Mouse (Mus musculus) left cerebral cortex, postnatal 10 days (tissue): ENCODE results near the gene Gc. TPM values are rescaled to one million over a fixed set of nuclear protein-coding genes. Genes with fewer than 3 reads are reported as not detected.

Experiments used
- DNase-seq, 2 experiments: peaks; one replicate each; pipeline ENCODE4 v3.0.0; 2021 to 2022; ENCODE audit warnings: low spot score in 2 of 2, mixed read lengths in 1 of 2; ENCODE audit errors: extremely low spot score in 1 of 2
- intact Hi-C: fragments of 180-260 bp; cut with DNase I; formaldehyde crosslinking; loops from one replicate; pipeline ENCODE4 v1.15.1; 2025
- total RNA-seq, 2 experiments: library from RNA; stranded (reverse); gene quantifications; 2 replicates each; pipeline ENCODE4 v1.2.3; 2021

Gene Gc
- total RNA-seq, 2 experiments from 2014 or later: not detected

DNA sequence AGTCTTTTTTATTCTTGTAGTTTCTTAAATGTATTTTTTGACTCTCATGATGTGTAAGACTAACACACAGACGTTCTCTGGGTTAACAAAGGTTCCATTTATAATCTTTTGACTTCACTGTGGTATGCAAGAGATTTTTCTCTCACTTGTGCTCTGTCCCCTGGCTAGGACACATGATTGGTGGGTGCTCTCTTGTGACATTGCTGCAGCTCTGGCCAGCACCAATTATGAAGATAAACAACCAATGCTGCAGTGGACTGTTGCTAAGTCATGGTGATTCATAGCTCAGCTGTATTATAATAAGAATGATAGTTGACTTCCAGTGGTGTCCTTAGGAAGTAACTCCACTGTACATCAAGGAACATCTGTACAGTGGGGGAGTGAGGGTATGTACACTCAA is 87.6 kb downstream of the Gc start:
- no peak for DNase-seq
- intact Hi-C loops: no loop called here

DNA sequence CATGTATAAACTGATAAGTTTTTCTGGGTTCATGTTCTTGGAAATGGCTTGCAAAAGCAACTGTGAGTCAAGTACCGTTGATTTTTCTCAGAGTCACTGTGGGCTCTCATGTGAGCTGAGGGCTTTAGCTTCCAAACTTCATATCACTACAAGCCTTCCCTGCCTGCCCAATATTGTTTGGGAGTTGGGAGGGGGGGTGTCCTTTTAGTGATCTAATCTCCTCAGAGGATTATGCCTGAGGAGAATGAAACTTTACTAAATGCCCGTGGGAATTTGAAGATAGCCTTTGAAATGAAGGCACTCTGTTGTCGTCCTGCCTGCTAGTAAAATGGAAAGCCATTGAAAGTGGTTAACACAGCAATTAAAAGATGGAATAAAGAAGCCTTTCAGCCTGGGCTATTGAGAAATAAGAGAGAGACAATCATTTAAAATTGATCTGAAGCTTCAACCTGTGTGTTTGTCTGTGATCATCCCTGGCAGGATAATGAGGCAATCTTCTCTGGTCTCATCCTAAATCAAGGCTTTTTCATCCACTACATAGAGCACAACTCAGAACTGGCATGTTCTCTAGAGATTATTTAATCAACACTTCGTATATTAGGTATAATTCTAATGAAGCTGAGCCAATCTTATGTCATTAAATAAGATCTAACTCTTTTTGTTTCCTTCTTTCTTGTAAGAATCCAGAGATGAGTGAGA is 89.5 kb downstream of the Gc start:
- intact Hi-C loops: no loop called here

More for the DNA sequence above, 89.5 kb downstream of the Gc start:
- DNase-seq: no peak

Other genes starting within 250 kb of the Gc start
- under 1 TPM; 0.20 to 0.54 TPM for gene Npffr2, start 69.5 kb upstream of the Gc start, total RNA-seq